Mouse (Mus musculus): ENCODE results near the gene Rplp0.
"Not testable (repeated sequence)": the region's sequence is repeated elsewhere in the genome, so short reads cannot be mapped to it uniquely, and the experiment has no call there.

Gene Rplp0

DNA sequence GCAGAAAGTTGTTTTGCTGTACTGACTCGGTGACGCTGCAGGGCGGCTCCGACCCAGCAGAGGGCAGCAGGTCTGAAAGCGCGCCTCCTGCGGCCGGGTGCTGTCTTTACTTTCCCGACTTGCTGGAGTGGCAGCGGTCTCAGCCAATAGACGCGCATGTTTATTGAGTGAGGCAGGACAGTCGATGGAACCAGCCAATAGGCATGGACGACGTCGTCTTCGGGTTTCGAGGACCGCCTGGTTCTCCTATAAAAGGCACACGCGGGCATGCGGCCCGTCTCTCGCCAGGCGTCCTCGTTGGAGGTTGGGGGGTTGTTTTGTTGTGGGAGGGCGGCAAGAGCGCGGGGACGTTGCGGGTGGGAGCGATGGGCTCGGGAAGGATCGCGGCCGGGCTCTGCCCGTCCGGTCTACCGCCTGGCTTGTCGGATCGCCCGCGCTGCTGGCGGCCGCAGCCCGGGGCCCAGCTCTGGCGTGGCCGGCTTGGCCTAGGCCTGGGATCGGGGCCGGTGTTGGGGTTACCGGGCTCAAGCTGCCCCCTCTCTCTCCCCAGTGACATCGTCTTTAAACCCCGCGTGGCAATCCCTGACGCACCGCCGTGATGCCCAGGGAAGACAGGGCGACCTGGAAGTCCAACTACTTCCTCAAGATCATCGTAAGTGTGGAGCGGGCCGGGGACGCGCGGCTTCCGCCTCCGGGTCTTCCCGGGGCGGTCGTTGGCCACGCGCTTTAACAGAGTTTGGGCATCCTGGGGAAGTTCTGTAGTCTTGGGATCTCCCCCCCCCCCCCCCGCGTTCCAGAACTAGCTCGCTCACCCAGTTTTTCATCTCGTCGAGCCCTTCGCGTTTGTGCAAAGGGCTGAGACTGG is at the start of gene Rplp0:
Rplp0 (plus strand) TSS at position 231 of the 865 bp plus-strand sequence.
- DNase-seq = peak; percentile 100

DNA sequence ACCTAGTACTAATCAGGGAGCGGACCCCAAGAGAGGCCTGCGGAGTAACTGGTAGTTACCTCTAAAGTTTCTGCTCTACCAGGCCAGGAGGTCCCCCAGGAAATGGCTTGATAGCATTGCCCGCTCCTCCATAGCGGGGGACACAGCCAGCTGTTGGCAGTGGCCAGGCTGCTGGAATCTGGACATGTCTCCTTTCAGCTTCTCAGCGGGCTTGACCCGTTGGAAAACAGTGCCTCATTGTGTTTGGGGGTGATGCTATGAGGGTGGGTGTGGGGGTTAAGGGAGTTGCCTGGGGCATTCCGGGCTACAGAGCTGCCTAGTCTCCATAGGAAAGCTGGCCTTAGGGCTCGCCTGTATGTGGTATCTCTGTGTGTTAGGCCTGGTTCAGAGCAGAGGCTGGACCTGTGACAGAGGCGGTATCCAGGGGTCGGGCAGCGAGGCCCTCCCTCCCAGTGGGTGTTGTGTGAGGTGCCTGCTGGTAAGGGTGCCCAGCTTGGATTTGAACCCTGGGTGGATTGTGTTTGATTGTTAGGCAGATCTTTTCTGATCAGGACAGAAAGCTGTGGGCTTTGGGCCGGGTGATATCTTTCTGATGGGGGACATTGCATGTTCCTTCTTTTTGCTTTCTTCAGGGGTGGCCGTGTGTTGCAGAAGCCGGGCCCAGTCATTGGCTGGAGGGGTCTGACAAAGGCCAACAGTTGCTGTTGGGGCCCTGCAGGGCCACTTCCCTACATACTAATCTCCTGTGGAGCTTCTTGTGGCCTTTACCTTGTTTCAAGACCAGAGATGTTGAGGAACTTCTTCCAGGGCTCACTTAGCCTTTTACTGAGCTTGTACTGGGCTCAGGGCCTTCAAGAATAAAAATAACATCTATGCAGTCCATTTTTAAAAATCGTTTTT is 49.2 kb upstream of the Rplp0 start:
- DNase-seq = no peak

DNA sequence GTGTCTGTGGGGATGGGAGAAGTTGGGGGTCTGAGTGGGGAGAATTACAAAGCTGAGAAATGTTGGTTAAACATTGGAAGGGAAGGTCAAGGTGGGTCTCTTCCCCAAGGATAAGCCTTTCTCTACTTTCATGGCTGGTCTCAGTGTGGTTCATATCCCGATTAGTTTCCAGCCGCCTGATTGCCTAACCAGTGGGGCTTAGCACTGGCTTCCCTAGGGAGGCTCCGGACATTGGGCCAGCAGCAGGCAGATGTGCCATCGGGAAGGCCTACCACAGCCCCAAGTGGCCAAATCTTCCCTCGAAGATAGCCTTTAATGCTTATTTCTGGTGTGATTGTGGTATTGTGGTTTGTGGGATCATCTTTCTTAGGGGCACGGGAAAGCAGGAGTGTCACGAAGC is 46.9 kb upstream of the Rplp0 start:
- no peak for DNase-seq

DNA sequence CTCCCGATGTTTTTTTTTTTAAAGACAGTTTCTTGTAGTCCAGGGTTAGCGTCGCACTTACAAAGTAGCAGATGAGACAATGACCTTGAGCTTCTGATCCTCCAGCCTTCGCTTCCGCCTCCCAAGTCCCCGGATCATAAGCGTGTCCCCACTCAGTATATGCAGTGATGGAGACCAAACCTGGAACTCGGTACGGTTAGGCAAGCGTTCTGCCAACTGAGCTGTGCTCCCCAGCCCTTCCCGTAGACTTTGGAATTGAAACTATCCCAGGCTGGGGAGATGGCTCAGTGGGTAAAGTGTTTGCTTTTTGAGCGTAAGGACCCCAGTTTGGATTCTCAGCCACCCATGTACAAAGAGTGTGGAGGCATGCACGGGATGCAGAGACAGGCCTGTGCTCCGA is 46.0 kb upstream of the Rplp0 start:
- DNase-seq = no peak

DNA sequence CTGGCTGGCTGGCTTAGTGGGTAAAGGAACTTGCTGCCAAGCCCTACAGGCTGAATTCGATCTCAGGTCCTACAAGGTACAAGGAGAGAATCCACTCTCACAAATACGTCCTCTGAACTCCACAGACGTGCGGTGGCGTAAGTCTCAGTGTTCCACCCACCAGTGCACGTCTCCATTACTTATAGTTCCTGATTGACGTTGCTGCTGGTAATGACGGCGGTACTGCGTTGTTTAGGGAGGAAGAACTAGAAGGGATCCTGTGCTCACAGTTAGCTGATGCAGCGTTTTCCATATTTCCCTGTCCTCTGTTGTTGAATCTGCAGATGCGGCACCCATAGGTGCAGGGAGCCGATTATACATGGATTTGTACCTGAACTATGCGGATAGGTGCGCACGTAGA is 45.5 kb upstream of the Rplp0 start:
- no peak for DNase-seq

DNA sequence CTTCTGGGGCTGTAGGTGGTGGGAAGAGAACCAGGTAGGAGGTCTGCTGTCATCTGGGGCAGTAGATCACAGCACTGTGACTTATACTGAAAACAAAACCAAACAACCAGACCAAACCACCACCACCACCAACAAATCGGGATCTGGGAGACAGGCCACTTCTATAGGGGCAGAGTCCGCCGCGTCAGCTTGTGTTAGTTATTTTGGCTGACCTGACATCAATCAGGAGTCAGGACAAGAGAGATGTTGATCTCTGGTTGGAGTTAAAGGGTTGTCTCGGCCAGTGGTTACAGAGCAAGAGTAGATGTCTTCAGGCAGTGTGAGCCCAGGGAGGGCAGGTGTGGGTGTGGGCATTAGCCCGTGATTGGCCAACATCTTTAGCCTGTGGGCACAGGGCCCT is 44.9 kb upstream of the Rplp0 start:
- DNase-seq = no peak

DNA sequence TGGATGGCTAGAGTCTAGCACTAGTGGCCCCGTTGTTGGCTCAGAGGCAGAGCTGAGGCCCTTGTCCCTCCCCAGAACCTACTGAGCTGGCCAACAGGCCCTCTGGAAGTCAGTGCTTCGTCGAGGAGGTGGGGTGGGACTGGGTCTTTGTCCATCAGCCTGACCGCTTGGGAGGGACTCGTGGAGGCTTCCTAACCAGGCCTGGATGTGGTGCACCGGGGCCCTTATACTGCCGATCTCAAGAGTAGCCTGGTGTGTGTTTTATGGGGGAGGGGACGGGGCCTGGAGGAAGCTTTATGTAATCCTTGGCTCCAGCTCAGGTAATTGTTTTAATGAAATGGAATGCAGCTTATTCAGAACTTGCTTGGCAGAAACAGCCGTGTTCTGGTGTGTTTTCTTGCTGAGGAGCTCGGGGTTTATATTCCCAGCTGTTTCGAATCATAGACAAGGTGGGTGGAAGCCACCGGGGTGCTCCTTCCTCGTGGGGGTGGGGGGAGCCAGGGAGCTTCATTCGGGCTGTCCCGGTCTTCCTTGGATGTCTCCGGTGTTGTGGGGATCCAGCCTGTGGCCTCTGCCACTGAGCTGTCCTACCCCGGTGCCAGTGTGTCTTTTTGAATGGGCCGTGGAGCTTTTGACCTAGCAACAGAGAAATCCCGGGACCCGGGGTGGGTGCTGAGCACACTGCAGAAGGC is 44.2 kb upstream of the Rplp0 start:
- peak; percentile 69 for DNase-seq

DNA sequence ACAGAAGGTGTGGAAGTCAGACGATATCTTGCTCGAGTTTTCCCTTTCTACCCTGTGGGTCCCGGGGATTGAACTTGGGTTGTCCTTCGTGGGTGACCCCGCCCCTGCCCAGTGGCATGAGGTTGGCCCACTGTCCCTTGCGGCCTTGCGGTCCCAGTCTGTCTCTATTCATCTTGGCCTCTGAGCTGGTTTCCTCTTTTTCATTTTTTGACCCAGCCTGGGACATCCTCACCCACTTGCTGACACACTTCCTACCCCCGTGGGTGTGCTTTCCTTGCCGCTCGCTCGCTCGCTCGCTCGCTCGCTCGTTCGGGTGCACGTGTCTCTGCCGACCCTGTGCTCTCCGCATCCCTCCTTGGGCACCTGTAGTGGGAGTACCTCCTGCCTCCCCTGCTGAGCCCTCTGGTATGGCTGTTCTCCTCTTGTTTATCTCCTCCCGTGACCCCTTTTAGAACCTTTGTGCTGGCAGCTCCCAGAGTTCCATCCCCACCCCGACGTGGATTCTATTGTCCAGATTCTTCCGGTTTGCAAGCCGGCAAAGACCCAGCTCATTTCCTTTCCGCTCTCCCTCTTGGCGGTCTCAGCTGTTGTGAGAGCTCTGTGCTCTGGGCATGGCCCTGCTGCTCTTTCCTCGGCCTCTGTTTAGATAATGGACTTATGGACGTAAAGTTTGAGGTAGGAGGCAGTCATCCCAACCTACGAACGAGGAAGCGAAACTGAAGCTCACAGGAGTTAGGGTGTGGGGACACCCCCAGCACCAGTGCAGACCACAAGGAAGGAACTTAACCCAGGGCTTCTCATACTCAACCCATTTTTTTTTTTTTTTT is 43.0 kb upstream of the Rplp0 start:
- no peak for DNase-seq

DNA sequence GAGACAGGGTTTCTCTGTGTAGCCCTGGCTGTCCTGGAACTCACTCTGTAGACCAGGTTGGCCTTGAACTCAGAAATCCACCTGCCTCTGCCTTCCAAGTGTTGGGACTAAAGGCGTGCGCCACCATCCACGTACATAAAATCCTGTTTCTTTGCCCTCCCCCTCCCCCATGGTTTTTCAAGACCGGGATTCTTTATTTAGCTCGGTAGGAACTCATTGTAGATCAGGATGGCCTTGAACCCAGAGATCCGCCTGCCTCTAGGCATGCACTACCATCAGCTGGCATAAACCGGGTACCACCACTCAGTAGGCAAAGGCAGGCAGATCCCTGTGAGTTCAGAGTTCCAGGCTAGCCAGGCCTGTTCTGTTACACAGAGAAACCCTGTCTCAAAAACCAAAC is 42.4 kb upstream of the Rplp0 start:
- no peak for DNase-seq

DNA sequence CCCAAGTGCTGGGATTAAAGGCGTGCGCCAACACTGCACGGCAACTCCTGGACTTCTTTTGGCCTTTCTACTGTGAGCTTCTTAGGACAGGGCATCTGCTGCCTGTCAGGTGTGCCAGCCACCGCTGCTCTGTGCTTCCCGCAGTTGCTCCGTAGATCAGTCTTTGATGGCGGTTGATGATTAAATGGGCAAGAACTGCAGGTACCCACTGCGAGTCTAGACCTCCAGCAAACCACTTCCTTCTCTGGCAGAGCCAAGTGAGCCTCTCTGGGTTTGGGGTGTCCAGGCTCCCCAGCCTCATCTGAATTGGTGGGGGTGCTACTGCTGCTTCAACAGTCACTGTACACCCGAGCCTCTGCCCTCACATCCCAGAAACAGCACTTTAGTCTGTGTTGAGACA is 41.8 kb upstream of the Rplp0 start:
- DNase-seq = no peak

DNA sequence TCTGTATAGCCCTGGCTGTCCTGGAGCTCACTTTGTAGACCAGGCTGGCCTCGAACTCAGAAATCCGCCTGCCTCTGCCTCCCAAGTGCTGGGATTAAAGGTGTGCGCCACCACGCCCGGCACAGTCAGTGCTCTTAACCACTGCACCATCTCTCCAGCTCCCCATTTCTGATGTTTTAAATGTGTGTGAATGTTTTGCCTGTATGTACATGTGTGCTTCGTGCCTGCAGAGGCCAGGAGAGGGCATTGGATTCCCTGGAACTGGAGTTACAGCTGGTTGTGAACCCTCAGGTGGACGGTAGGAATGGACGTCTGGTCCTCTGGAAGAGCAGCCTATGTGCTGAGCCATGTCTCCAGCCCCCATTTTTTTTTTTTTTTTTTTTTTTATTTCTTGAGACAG is 41.1 kb upstream of the Rplp0 start:
- not testable (repeated sequence) for DNase-seq

DNA sequence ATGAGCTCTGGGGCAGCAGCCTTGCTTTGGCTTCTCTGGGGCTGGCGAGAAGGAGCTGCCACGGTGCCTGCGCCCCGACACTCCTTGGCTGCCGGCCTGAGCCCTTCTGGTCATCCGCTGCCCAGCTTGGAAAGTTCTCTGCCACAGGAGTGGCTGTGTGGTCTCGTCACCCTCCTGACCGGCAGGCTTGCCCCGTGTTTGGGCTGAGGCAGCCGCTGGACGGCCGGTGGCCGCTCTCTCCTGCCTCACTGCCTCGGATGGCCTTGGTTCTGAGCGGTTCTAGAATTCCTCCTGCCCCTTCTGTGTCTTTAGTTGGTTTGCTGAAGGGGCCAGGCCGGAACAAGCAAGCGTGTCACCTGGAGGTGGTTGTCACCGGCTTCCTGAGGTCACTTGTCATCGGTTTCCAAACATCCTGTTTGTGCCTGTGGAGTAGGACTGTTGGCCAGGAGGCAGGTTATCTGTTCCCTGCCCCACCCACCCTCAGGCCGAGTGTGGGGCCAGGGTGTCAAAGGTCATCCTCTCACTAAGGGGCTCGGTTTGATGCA is 38.9 kb upstream of the Rplp0 start:
- DNase-seq = no peak

DNA sequence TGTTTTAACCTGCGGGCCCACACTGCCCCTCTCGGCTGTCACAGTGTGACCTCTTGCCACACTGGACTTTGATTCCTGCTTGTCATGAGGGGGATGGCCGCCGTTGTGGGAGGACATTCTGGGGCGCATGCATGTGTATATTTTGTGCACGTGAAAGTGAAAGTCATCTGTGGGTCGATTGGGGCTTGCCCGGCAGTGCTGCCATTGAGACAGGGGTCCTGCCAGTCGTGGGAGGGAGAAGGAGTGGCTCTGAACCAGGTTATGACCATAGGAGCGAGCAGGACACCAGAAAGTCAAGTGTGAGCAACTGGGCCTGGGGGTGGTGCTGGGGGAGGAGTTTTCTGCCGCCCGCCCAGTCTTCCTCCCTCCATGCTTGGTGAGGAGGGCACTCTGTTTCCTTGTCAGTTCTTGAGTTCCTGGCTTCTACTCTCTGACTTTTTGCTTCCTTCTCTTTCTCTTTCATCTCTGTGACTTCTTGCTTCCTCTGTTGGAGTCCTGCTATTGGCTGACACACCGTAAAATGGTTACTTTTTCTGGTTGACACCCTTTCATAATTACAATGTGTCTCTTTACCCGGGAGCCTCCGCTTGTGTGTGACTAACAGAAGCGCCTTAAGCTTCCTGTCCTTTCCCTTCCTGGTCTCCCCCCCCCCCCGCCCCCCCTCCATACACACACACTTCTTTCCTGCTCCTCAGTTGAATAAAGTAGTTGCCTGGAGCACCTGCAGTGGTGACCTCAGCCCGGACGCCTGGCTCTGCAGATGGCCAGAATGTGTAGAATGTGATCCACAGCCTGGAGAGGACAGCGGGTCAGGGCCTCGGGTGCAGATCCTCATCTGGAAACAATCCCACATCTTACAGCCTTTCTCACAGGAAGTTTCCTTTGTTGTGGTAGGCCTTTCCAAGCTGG is 37.5 kb upstream of the Rplp0 start:
- DNase-seq = no peak

DNA sequence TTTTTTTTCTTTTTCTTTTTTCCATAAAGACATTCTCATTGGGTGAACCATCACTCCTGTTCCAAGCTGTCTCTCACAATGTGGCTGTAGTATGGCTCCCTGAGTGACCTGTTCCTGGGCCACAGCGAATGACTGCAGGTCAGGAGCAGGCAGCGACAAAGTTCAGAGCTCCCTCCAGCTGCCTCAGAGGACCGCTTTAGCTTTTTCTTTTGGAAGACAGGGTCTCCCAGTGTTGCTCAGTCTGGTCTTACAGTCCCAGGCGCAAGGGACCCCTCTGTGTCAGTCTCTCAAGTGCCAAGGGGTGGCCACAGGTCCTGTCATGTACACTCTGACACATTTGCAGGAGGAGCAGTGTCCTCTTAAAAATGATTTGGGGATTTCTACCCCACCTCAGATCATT is 36.7 kb upstream of the Rplp0 start:
- no peak for DNase-seq

DNA sequence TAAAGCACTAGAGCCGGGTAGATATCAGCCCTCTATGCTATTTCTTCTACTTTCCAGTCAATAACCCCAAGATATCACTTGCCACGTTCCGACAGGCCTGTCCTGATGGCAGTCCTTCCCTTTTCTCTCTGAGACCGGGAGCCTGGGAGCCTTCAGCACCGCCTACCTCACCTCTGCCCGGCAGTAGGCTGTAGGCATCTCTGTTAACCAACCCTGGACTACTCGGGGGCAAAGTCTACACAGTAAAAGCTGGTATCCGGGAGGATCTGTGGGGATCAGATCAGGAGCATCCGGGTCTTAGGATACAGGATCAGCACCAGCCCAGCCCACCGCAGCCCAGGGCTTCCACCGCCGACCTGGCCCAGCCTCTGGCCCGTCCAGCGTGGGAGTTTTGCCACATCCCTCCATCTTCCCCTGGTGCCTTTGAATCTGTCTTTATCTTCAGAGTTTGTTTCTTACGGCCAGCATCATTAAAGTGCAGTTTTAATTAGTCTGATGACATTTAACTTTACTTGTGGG is 36.2 kb upstream of the Rplp0 start:
- no peak for DNase-seq

DNA sequence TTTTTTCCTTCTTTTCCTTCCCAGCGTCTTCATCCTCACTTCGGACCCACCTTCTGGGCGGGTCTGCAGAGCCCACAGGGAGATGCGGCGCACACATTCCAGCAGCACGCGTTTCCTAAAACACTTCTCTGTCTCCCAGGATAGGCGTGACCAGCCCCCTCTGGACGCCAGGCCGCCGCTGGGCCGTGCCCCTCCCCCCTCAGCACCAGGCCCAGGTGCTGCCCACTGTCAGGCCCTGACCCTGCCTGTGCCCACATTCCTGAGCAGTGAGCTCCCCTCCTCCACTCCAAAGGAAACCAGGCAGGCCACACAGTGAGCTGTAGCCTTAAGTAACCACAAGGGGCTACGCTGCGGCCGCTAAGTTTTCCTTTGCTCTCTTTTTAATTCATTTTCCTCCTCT is 35.3 kb upstream of the Rplp0 start:
- no peak for DNase-seq

DNA sequence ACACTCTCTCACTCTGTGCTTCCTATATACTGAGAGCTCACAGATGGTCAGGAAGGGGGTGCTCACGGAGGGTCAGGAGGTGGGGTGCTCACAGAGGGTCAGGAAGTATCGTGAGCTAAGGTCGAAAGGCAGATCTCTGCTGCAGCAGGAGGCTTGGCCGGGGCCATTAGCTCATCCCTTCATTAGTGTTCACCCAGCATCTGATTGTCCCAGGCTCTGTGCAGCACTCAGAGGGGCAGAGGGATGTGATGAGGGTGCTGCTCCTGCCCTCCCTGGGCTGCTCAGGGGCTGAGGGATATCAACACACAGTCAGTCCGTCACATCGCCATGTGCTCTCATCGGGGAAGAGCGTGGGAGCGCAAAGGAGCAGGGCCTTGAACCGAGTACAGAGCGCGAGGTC is 34.8 kb upstream of the Rplp0 start:
- no peak for DNase-seq

DNA sequence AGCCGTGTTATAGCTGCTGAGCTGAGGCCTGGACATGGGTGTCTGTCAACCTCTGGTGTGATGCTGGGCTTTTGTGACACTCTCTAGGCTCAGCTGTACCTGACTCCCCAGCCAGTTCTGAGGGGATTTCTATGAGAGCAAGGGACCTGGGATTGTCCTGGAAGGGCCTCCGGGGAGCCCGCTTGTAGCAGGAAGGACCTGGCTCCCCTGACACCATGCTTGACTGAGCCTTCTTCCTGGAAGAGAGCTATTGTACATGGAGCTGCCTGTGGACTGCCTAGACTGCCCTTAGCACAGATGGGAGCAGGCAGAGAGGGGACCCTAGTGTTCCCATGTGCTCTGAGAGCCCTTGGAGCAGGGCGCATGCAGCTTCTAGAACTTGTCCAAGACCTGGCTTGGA is 33.9 kb upstream of the Rplp0 start:
- no peak for DNase-seq

DNA sequence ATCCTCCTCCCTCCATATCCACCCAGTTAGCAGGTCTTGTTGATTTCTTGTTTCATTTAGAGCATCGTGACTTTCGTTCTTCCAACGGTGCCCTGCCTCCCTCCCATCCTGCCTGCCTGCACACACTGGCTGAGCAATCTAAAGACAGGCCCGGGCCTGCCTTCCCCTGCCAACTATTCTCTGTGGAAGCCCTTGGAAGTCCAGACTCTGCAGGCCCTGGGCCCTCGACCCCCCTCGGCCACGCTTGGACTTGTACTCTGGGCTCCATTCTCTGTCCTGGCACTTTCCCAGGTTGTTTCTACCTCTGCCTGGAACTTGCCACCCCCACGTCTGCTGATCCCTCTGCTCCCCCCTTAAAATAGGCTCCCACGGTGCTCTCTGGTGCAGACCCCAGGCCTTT is 33.3 kb upstream of the Rplp0 start:
- no peak for DNase-seq

DNA sequence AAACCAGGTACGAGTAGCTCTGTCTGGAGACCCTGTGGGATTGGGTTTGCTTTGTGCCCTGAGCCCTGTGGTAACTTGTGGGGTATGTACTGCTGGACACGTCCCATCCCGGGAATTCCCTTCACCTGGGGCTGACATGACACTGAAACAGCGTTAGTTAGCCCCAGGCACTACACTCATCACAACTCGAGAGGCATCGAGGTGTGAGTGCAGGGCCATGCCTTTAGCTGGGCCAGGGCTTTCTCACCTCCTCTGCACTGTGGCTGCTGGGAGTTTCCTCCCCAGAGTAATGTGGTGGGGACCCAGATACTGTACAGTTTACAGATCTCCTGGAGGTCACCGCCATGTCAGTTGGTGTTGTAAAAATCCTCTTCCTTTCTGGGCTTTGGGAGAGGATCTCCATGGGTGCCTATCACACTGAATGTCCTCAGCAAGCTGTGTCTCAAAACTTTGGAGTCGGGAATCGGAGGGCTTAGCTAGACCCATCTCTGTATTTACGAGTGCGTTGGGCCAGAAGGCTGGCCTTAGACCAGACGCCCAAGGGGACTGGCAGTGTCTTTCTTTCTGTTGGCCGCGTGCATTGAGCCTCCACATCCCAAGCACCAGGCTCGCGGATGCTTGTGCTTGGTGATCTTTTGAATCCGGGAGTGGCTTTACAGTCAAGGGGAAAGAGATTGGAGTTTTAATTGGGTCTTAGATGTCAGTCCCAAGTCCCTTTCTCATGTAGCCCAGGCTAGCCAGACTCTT is 32.6 kb upstream of the Rplp0 start:
- no peak for DNase-seq
